Mouse (Mus musculus) cerebellum, adult 18-20 months (tissue): ENCODE measurements around the gene Adgrf3.
"Not testable (repeated sequence)": the region's sequence is repeated elsewhere in the genome, so short reads cannot be mapped to it uniquely, and the experiment has no call there.

Source experiments
- DNase-seq, 2 experiments: peaks; one replicate each; pipeline ENCODE4 v3.0.0; 2021

Adgrf3 gene

GRCm38 (mm10) chr5:30205493-30205892 is at the start of gene Adgrf3:
Gene Adgrf3 (minus strand): TSS chr5:30205722.
- DNase-seq: no peak

- no peak for DNase-seq
These were observed 42.1 kb upstream of the Adgrf3 start for GRCm38 (mm10) chr5:30247666-30248065.

- no peak for DNase-seq
These were observed 40.4 kb upstream of the Adgrf3 start for GRCm38 (mm10) chr5:30245861-30246416.

GRCm38 (mm10) chr5:30243741-30244140 is 38.2 kb upstream of the Adgrf3 start:
- peak in 1 of 2 experiments; percentile 12 for DNase-seq

- no peak for DNase-seq
These were observed 36.9 kb upstream of the Adgrf3 start for GRCm38 (mm10) chr5:30242410-30242809.

GRCm38 (mm10) chr5:30240552-30240951 is 35.0 kb upstream of the Adgrf3 start:
- DNase-seq: no peak

GRCm38 (mm10) chr5:30238533-30238932 is 33.0 kb upstream of the Adgrf3 start:
- no peak for DNase-seq

- no peak for DNase-seq
These were observed 30.2 kb upstream of the Adgrf3 start for GRCm38 (mm10) chr5:30235641-30236126.

GRCm38 (mm10) chr5:30233979-30234378 is 28.5 kb upstream of the Adgrf3 start:
- no peak for DNase-seq

GRCm38 (mm10) chr5:30233042-30233441 is 27.5 kb upstream of the Adgrf3 start:
- peak; percentile 19 to 23 for DNase-seq

- peak; percentile 99 to 100 for DNase-seq
These were observed 26.9 kb upstream of the Adgrf3 start, which contains the start of gene Selenoi for GRCm38 (mm10) chr5:30232271-30232971. Gene Selenoi (plus strand): TSS chr5:30232581.

- no peak for DNase-seq
These were observed 26.4 kb upstream of the Adgrf3 start for GRCm38 (mm10) chr5:30231891-30232270.

GRCm38 (mm10) chr5:30230901-30231300 is 25.4 kb upstream of the Adgrf3 start:
- DNase-seq: peak; percentile 44 to 50

GRCm38 (mm10) chr5:30222681-30223080 is 17.2 kb upstream of the Adgrf3 start:
- DNase-seq: no peak

- DNase-seq: no peak
These were observed 15.1 kb upstream of the Adgrf3 start for GRCm38 (mm10) chr5:30220666-30221065.

- DNase-seq: no peak
These were observed 14.2 kb upstream of the Adgrf3 start for GRCm38 (mm10) chr5:30219715-30220114.

GRCm38 (mm10) chr5:30215970-30216369 is 10.4 kb upstream of the Adgrf3 start:
- no peak for DNase-seq

- DNase-seq: peak; percentile 72 to 74
These were observed 9.4 kb upstream of the Adgrf3 start for GRCm38 (mm10) chr5:30214889-30215288.

GRCm38 (mm10) chr5:30210758-30211157 is 5.2 kb upstream of the Adgrf3 start:
- DNase-seq: not testable (repeated sequence)

- no peak for DNase-seq
These were observed 1.8 kb upstream of the Adgrf3 start for GRCm38 (mm10) chr5:30207276-30207675.

GRCm38 (mm10) chr5:30205034-30205433 is 488 bp downstream of the Adgrf3 start:
- no peak for DNase-seq

GRCm38 (mm10) chr5:30204441-30204840 is 1.1 kb downstream of the Adgrf3 start:
- no peak for DNase-seq

- no peak for DNase-seq
These were observed 2.2 kb downstream of the Adgrf3 start for GRCm38 (mm10) chr5:30203216-30203885.

GRCm38 (mm10) chr5:30202221-30202620 is 3.3 kb downstream of the Adgrf3 start:
- no peak for DNase-seq
